Mouse (Mus musculus) embryonic facial prominence, embryonic 13.5 days (tissue): Measurements from ENCODE around the gene Myo1d. TPM values are rescaled to one million over a fixed set of nuclear protein-coding genes. Genes with fewer than 3 reads are reported as not detected.

Source experiments
- ATAC-seq: fragments of 200-750 bp; cut with Nextera tagmentation; 2 replicates; pipeline ENCODE4 v1.8.0; 2017; ENCODE audit warnings: low read depth; ENCODE audit not compliant: insufficient number of reproducible peaks, insufficient read depth, low FRiP score, low TSS enrichment
- H3K27ac ChIP-seq: fragments of 300-500 bp; sonication (generic); 2 replicates; pipeline ENCODE4 v1.5.1; 2015; ENCODE audit warnings: moderate library complexity, mild to moderate bottlenecking, inconsistent platforms
- H3K27me3 ChIP-seq: fragments of 300-500 bp; sonication (generic); 2 replicates; pipeline ENCODE4 v1.6.1; 2015; ENCODE audit warnings: mild to moderate bottlenecking, inconsistent platforms
- H3K36me3 ChIP-seq: fragments of 300-500 bp; sonication (generic); 2 replicates; pipeline ENCODE4 v1.6.1; 2015; ENCODE audit warnings: mild to moderate bottlenecking, inconsistent platforms
- H3K4me1 ChIP-seq: fragments of 300-500 bp; sonication (generic); 2 replicates; pipeline ENCODE4 v1.6.1; 2015; ENCODE audit warnings: inconsistent platforms
- H3K4me2 ChIP-seq: fragments of 300-500 bp; sonication (generic); 2 replicates; pipeline ENCODE4 v1.6.1; 2015; ENCODE audit warnings: moderate library complexity, mild to moderate bottlenecking, inconsistent platforms
- H3K4me3 ChIP-seq: fragments of 300-500 bp; sonication (generic); 2 replicates; pipeline ENCODE4 v1.5.1; 2015; ENCODE audit warnings: mild to moderate bottlenecking, inconsistent platforms
- H3K9ac ChIP-seq: fragments of 300-500 bp; sonication (generic); 2 replicates; pipeline ENCODE4 v1.6.1; 2015; ENCODE audit warnings: mild to moderate bottlenecking, inconsistent platforms
- H3K9me3 ChIP-seq: fragments of 300-500 bp; sonication (generic); 2 replicates; pipeline ENCODE4 v1.6.1; 2016; ENCODE audit warnings: inconsistent platforms
- WGBS: fragments of 180-500 bp; shearing (Covaris S2); methylation state at CpG from one replicate; pipeline ENCODE4 v1.1.7; 2015; ENCODE audit warnings: mixed read lengths; 5-methylcytosine and 5-hydroxymethylcytosine counted together
- polyA plus RNA-seq: library from polyadenylated mRNA; unstranded; fragments of >200 nt; fragmentation: Nextera tagmentation; extraction: Ambion mirVana; gene quantifications from 2 replicates; pipeline ENCODE4 v1.2.1, GENCODE M21; 2015

Gene Myo1d
- polyA plus RNA-seq, 1 experiment from 2014 or later: 7.7 TPM

DNA sequence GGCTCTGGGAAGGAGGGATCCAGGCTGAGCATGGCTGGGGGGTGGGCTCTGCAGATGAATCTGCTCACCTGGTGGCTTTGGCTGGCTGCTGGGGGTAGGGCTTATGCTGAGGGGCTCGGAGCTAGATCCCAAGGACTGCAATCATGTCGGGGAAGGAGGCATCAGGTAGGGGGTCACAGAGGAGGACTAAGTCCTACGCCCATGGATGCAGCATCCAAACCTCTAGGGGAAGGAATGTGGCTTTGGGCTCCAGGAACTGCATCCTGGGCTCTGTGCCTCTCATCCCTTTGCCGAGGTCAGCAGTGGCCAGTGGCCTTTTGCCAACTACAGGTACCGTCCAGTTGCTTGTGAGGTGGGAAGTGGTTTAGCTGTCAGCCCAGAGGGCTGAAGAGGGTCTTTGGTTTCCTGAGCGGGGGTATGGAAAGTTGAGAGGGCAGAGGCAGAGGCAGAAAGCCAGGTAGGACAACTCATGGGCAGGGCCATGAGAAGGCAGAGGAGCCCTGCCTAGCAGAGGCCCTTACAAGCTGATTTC lies 296.2 kb downstream of the Myo1d start:
- H3K27ac ChIP-seq: no peak overlapping the region
- no peak overlapping the region for H3K9ac ChIP-seq
- H3K4me3 ChIP-seq: no peak overlapping the region
- no peak overlapping the region for H3K4me2 ChIP-seq
- H3K4me1 ChIP-seq: peaks cover 47% of the 10 kb centered on the region
- H3K36me3 ChIP-seq: peaks cover 11% of the 10 kb centered on the region
- 66% methylated on average over 6 of the region's 6 CpGs for WGBS
- no peak for ATAC-seq
- no peaks in the 10 kb centered on the region; the same call in 1 of the 2 replicates for H3K27me3 ChIP-seq
- no peaks in the 10 kb centered on the region for H3K9me3 ChIP-seq

DNA sequence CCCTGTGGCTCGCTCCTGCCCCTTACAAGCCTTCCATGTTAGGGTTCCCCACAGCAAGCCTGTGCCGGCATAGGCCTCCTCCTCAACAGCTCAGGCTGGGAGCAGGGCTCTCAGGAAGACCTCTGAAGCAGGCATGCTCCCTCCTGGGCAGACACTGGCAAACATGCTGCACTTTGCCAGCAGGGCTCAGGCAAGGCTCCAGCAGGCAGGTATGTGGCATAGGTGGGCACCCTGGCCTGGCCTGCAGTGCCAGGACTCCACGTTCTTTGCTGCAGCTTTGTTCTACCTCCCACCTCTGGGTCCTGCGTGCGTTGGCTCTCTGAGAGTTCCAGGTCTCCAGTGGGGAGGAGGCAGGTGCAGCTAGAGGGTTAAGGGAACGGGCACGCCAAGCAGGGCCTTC lies 296.9 kb downstream of the Myo1d start:
- Histone ChIP-seq H3K27ac (no peak overlapping the region), H3K27me3 (no peaks in the 10 kb centered on the region; the same call in 1 of the 2 replicates), H3K9me3 (no peaks in the 10 kb centered on the region), H3K4me2 (no peak overlapping the region), H3K9ac (no peak overlapping the region), H3K36me3 (peaks cover 11% of the 10 kb centered on the region), H3K4me1 (peaks cover 53% of the 10 kb centered on the region), H3K4me3 (no peak overlapping the region)
- ATAC-seq: no peak
- 84% methylated on average over 7 of the region's 7 CpGs for WGBS

DNA sequence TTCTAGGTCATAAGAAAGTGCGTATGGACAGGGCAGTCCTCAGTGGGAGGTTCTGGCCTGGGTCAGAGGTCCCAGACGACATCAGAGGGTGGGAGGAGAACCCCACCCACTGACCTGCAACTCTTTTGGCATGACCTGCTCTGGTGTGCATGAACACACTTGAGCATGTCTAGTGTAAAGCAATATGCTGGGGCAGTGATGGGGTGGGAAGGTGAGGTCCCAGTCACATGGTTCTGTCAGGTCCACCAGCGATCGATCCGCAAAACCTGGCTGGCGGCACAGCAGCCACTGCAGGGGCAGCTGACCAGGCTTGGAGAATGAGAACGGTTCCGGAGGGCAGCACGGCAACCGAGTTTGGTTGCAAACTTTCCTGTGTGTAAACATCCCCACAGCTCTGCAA lies 297.5 kb downstream of the Myo1d start:
- no peak overlapping the region for H3K27ac ChIP-seq
- no peak overlapping the region for H3K9ac ChIP-seq
- H3K27me3 ChIP-seq: no peaks in the 10 kb centered on the region; the same call in 1 of the 2 replicates
- H3K4me3 ChIP-seq: no peak overlapping the region
- H3K4me2 ChIP-seq: no peak overlapping the region
- no peak for ATAC-seq
- peaks cover 57% of the 10 kb centered on the region for H3K4me1 ChIP-seq
- 87% methylated on average over 10 of the region's 10 CpGs for WGBS
- peaks cover 11% of the 10 kb centered on the region for H3K36me3 ChIP-seq
- no peaks in the 10 kb centered on the region for H3K9me3 ChIP-seq

DNA sequence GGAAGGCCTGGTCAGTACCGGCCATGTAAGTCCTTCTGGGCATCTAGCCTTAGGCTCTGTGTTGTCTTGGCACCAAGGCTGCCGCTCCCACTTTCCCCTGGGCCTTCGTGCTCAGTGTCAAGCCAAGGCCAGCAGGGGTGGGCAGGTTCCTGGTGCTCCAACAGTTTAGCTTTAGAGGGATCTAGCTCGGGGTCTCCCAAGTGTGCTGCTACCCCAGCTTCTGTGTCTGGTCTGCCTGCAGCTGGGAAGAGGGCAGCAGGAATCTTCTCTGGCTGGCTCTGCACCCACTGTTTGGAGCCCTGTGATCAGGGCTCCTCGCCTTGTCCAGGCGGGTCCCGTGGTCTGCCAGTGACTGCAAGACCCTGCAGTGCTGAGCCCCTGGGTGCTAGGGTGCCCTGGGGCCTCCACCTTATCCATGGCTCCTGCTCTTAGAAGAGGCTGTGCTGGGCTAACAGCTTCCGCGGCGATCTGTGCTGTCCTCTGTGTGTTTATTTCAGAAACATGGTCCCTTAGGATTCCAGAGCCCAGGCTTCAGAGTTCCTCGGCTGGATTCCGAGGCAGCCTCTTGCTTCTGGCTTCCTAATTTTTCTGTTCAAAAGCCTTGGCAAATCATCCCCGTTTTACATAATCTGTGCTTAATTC lies 298.3 kb downstream of the Myo1d start:
- Histone ChIP-seq H3K4me1 (peaks cover 57% of the 10 kb centered on the region), H3K27me3 (no peaks in the 10 kb centered on the region; the same call in 1 of the 2 replicates), H3K4me2 (peak overlapping the region; percentile 22), H3K9ac (0 out of 2 replicates have a peak overlapping the region, but pooled peaks have one; percentile 27), H3K9me3 (no peaks in the 10 kb centered on the region), H3K27ac (no peak overlapping the region), H3K4me3 (no peak overlapping the region), H3K36me3 (peaks cover 11% of the 10 kb centered on the region)
- 76% methylated on average over 13 of the region's 13 CpGs for WGBS
- no peak for ATAC-seq

DNA sequence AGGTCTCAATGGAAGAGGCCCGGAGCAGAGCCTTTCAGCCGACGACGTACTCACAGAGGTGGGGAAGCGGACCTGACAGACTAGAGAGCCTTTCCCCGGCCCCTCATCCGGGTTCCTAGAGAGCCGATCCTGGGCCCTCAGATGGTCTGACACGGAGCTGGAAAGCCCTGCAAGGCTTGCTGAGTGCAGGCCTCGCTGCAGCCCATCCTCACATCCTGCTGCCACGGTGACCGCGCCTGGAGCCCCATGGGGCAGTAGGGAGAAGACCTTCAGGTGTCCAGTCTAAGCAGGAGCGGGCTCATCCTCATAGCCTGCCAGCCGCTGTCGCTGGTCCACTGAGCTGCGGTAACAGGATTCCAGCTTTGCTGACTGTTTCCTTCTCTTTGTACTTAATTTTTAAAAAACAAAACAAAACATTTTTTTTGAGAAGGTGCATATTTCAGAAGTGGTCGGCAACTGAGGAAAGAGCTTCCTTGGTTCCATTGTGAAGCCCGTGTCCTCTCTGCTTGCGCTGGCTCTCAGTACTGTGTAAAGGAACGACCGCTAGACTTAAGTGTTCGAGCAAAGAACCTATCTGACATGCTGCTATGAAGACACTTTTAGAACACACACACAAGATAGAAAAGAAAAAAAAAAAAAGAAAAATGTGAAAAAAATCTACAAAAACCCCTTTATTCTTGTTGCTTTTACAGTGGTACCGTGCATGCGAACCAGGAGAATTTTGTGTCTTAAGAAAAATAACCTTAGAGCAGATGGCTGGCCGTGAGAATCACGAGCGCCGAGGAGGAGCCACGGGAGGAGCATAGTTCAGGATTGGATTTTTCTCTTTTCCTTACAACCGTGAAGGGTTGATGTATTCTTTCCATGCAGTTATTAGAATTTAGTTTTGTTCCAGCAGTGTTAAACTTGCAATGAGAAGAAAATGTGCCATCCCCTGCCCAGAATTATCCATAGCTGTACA lies 299.6 kb downstream of the Myo1d start:
- peak overlapping the region; percentile 58 for H3K9ac ChIP-seq
- H3K36me3 ChIP-seq: peaks cover 11% of the 10 kb centered on the region
- H3K27me3 ChIP-seq: no peaks in the 10 kb centered on the region; the same call in 1 of the 2 replicates
- 0 out of 2 replicates have a peak overlapping the region, but pooled peaks have one; percentile 28 for H3K27ac ChIP-seq
- H3K4me1 ChIP-seq: peaks cover 60% of the 10 kb centered on the region
- no peaks in the 10 kb centered on the region for H3K9me3 ChIP-seq
- no peak for ATAC-seq
- H3K4me2 ChIP-seq: peak overlapping the region; percentile 97
- 73% methylated on average over 31 of the region's 31 CpGs for WGBS
- H3K4me3 ChIP-seq: peak overlapping the region; percentile 77

DNA sequence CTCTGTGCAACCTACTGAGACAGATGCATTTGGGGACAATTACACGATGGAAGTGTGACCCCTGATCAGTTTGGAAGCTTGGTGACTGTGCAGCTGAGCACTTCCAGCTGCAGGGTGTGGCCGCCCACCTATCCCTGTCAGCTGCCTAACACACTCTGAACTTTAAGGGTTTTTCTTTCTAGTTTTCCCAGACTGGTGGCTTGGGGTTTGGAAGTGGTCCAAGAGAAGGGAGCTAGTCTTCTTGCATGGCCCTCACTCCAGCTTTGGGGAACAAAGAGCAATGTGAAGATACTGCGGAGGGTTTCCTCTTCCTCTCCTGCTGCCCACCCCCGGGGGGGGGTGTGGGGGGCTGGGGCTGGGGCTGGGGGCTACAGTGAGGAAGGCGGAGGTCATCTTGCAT lies 300.4 kb downstream of the Myo1d start:
- Histone ChIP-seq H3K9ac (peak overlapping the region; percentile 82; the same call in 1 of the 2 replicates), H3K9me3 (no peaks in the 10 kb centered on the region), H3K27ac (peak overlapping the region; percentile 28), H3K36me3 (peaks cover 11% of the 10 kb centered on the region), H3K4me3 (peak overlapping the region; percentile 77), H3K27me3 (no peaks in the 10 kb centered on the region; the same call in 1 of the 2 replicates), H3K4me1 (peaks cover 58% of the 10 kb centered on the region), H3K4me2 (peak overlapping the region; percentile 97)
- WGBS: 47% methylated on average over 5 of the region's 5 CpGs
- ATAC-seq: no peak

DNA sequence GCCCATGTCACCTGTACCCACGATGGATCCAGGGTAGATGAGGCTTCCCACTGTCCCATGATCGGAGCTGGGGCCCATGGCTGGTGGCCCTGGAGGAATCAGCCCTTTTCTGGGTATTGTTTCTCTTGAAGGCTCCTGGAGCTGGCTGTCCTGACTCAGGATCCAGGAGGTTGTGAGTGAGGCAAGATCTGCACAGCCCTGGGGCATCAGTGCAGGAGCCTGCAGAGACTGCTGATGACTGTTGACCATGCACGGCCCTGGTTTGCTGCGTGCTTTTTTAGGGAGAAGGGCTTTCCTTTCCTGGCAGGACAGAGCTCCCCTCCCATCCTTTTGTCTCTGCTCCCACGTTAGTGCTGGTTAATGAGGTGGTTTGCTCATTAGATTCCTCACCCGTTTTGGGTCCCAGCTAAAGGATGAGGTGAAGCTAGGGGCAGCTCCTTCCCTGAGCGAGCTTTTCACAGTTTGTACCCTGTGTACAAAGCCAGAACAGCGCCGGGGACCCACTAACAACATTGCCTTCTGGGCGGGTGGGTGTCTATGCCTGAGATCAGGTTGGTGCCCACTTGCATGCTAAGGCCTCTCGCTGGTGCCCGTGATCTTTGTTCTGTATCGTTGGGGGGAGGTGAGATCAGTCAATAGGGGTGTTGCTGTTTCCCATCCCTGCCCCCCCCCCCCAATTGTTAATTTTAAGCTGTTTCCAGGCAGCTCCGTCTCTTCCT lies 301.0 kb downstream of the Myo1d start:
- ATAC-seq: no peak
- Histone ChIP-seq H3K4me3 (peak overlapping the region; percentile 77), H3K4me1 (peaks cover 53% of the 10 kb centered on the region), H3K9ac (peak overlapping the region; percentile 82), H3K4me2 (peak overlapping the region; percentile 97), H3K27ac (peak overlapping the region; percentile 28), H3K36me3 (peaks cover 17% of the 10 kb centered on the region), H3K9me3 (no peaks in the 10 kb centered on the region), H3K27me3 (no peaks in the 10 kb centered on the region; the same call in 1 of the 2 replicates)
- 55% methylated on average over 14 of the region's 14 CpGs for WGBS

DNA sequence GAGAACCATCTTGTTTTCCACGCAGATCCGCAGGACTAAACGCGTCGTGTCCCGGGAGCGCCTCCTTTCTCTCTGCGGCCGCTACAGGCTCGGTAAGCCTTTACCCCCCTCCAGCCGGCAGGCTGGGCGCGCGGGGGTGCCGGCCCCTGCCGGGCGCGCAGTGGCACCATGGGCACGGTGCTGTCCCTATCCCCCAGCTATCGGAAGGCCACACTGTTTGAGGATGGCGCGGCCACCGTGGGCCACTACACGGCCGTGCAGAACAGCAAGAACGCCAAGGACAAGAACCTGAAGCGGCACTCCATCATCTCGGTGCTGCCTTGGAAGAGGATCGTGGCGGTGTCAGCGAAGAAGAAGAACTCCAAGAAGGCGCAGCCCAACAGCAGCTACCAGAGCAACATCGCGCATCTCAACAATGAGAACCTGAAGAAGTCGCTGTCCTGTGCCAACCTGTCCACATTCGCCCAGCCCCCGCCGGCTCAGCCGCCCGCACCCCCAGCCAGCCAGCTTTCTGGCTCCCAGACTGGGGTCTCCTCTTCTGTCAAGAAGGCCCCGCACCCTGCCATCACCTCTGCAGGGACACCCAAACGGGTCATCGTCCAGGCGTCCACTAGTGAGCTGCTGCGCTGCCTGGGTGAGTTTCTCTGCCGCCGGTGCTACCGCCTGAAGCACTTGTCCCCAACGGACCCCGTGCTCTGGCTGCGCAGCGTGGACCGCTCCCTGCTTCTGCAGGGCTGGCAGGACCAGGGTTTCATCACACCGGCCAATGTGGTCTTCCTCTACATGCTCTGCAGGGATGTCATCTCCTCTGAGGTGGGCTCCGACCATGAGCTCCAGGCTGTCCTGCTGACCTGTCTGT lies 302.3 kb downstream of the Myo1d start:
- Histone ChIP-seq H3K4me2 (peak overlapping the region; percentile 97), H3K9me3 (no peaks in the 10 kb centered on the region), H3K4me1 (peaks cover 48% of the 10 kb centered on the region), H3K36me3 (peaks cover 22% of the 10 kb centered on the region), H3K27ac (peak overlapping the region; percentile 85), H3K9ac (peak overlapping the region; percentile 82), H3K27me3 (no peaks in the 10 kb centered on the region; the same call in 1 of the 2 replicates), H3K4me3 (peak overlapping the region; percentile 77)
- peak; percentile 13; the same call in 1 of the 2 replicates for ATAC-seq
- WGBS: 12% methylated on average over 54 of the region's 55 CpGs

DNA sequence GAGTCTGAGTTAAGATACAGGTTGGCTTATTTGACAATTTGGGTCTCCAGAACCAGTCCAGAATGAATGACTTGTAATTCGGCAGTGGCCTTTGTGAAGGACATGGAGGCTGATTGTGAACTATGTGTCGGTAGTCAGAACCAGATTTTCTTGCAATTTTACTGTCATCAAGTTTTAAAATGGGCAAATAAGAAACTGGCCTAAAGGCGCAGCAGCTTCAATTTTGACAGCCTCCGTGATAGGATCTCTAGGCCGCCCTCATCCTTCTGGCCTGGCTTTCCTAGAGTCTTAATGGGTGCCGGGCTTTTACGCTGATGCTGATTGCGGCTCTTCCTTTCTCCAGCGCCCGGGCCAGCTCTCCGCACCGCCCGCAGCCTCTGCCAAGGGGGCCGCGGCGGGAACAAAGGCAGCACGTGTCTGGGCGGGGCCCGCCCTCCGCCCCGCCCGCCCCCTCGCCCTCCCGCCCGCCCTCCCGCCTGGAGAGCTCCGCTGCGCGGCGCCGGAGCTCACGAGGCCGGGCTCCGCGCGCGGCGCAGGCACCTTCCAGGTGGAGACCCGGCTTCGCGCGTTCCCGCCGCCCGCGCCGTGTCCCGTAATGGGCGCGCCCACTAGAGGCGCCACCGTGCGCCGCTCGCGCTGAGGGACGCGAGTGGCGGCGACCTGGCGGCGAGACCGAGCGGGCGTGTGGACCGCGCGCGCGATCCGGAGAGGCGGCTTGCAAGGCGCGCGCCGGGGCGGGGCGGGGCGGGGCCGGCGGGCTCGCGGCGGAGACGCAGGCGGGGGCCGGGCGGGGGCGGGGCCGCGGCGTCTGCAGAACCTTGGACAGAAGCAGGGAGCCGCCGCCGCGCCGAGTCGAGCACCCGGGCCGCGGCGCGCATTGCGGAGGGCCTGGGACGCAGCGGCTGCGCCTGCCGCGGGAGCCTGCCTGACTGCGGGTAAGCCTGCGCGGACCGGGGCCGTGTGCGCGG lies 303.3 kb downstream of the Myo1d start, which contains the start of gene Cdk5r1:
TSS of gene Cdk5r1 (plus strand) at position 802 of the 968 bp plus-strand sequence.
- under 1% methylated on average over 84 of the region's 116 CpGs for WGBS
- Histone ChIP-seq H3K9me3 (no peaks in the 10 kb centered on the region), H3K27ac (peak within 1 kb of the TSS; percentile 85), H3K4me3 (peak within 1 kb of the TSS; percentile 77), H3K36me3 (peaks cover 26% of the 10 kb centered on the region), H3K9ac (peak within 1 kb of the TSS; percentile 82), H3K27me3 (no peaks in the 10 kb centered on the region; the same call in 1 of the 2 replicates), H3K4me2 (peak within 1 kb of the TSS; percentile 97), H3K4me1 (peaks cover 45% of the 10 kb centered on the region)
- peak; percentile 87 for ATAC-seq
